Mouse (Mus musculus): ENCODE measurements around the gene Slc26a9. TPM values are rescaled to one million over a fixed set of nuclear protein-coding genes. Genes with fewer than 3 reads are reported as not detected.
"Not testable (repeated sequence)": the region's sequence is repeated elsewhere in the genome, so short reads cannot be mapped to it uniquely, and the experiment has no call there.

Slc26a9 gene
- total RNA-seq, 2 experiments from 2014 or later = not detected

DNA sequence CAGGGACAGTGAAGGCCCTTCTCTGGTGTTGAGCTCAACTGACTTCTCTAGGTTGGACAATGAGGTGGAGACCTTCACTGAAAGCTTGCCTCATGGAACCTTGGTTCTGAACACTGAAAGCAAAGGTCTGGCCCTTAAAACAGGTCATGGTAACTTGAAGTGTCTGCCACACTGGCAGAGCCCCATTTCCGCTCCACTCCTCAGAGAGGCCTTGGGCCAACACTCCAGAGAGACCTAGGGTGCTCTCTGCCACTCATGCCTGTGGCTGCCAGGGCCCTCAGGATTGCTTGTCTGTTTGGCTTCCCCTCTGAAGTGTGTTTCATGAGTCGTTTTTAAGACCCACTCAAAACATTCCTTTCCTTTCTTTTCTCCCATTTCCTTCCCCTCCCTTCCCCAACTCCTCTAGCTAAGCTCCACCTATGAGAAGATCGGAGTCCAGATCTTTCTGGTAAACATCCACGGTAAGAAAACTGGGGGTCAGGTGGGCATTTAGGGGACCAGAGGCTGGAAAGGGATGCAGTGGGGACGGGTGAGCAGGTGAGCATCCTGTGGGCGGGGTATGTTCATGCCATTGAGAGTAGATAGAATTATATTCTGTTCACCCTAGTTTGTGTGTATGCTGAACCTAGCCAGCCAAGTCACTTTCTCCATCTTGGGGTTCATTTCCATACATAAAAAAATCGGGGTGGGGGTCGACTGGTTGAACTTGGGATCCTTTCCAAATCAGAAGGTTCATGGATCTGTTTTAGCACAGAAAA lies 20.9 kb downstream of the Slc26a9 start:
- no peak for ATAC-seq (ENCODE audit: poor library complexity, severe bottlenecking)

DNA sequence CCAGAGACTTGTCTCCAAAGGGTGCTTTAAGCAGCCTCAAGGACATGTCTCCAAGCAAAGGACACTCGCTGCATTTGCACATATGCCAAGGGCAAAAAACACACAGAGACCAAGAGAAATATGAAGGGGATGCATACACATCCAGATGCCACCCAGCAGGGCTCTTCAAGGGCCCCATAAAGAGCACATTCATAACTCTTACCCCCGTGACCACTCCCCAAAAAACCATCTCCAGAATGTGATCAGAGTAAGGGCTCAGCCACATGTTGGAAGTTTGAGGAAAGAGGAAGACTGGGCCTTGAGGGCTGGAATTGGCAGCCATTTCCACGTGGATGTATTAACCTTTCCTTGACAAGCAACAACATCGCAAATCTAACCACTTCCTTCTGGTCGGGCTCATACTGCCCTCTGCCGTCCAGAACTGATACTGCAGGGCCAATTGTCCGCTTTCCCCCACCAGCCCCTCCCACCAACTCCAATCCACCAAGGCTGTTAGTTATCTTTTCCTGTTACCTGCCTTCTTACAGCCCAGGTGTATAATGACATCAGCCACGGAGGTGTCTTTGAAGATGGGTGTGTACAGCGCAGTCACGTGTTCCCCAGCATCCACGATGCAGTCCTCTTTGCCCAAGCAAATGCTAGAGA lies 21.7 kb downstream of the Slc26a9 start:
- peak; percentile 79 for ATAC-seq (ENCODE audit: poor library complexity, severe bottlenecking)

- ATAC-seq (ENCODE audit: poor library complexity, severe bottlenecking) = no peak
Measured at GRCm38 (mm10) chr1:131769296-131769695, 25.5 kb downstream of the Slc26a9 start.

GRCm38 (mm10) chr1:131770656-131771055 lies 26.8 kb downstream of the Slc26a9 start:
- no peak for ATAC-seq (ENCODE audit: poor library complexity, severe bottlenecking)

GRCm38 (mm10) chr1:131771440-131771839 lies 27.6 kb downstream of the Slc26a9 start:
- no peak for ATAC-seq (ENCODE audit: poor library complexity, severe bottlenecking)

- no peak for ATAC-seq (ENCODE audit: poor library complexity, severe bottlenecking)
Measured at GRCm38 (mm10) chr1:131794591-131794990, 50.8 kb downstream of the Slc26a9 start.

DNA sequence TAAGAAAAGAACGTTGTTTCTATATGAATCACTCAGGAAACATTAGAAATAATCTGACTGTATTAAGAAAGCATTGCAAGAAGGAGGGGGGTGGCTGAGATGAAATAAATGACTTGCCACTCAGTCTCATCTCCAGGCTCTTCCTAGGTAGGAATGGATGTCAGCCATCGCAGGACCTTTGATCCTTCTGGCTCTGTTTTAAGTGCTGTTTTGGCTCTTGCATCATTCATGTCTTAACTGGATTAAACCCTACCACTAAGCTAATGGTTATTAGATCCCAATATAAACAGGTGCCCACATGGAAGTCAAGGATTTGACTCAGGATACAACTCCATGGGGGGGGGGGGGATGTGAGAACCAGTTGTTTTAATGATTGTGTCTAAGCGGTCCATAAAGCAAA lies 51.3 kb downstream of the Slc26a9 start:
- ATAC-seq (ENCODE audit: poor library complexity, severe bottlenecking) = no peak

DNA sequence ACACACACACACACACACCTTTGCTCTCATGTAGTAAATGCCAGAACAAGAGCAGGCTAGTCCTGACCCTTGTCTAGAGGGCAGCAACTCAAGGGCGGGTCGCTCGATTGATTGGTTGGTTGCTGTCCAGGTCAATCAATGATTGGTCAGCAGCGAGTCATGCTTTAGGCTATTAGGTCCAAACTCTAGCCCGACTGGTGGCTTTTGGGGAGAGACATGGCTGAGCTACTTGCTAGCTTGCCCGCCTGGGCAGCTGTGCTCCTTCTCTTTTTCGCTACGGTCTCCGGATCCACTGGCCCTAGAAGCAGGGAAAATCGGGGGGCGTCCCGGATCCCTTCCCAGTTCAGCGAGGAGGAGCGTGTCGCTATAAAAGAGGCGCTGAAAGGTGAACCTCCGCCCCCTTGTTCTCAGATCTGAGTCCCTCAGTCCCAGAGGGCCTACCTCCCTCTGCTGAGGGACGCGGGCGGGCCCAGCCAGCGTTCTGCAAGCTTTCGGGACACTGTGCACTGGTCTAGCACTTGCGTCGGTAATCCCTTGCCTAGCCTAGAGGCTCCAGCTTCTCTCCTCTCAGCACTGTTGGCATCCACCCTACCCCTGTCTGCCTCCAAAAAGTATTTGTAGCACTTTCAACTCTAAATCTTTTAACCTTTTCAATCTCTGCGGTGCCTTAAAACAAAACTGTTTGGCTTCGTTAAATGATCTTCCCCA lies 53.5 kb downstream of the Slc26a9 start, which contains the start of gene Pm20d1:
TSS of gene Pm20d1 (plus strand) at position 180 of the 708 bp plus-strand sequence.
- ATAC-seq (ENCODE audit: poor library complexity, severe bottlenecking) = 0 out of 2 replicates have a peak, but pooled peaks have one; percentile 15

DNA sequence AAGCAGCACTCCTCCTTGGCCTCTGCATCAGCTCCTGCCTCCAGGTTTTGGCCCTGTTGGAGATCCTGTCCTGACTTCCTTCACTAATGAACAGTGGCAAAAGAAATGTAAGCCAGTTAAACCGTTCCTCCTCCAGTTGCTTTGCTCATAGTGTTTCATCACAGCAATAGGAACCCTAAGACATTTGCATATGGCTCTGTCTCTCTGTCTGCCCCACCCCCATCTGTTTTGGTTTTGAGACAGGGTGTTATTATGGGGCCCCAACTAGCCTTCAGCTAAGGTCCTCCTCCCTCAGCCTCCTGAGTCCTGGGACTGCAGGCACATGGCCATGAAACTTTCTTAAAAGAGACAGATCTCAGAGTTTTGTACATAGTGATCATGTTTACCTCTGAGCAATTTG lies 56.2 kb downstream of the Slc26a9 start:
- no peak for ATAC-seq (ENCODE audit: poor library complexity, severe bottlenecking)

DNA sequence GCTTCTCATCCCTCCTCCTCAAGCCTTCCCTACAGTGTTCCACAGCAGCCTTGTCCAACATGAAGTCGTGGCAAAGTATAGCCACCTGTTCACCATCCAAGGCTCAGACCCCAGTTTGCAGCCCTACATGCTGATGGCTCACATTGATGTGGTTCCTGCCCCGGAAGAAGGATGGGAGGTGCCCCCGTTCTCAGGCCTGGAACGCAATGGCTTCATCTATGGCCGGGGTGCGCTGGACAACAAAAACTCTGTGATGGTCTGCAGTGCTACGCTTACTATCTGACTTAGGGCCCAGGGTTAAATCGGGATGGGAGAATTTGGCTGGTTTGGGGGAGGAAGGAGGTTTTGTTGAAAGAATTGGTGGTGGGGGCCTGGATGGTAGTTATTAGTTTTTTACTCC lies 57.2 kb downstream of the Slc26a9 start:
- ATAC-seq (ENCODE audit: poor library complexity, severe bottlenecking) = no peak

GRCm38 (mm10) chr1:131802652-131803051 lies 58.8 kb downstream of the Slc26a9 start:
- ATAC-seq (ENCODE audit: poor library complexity, severe bottlenecking) = no peak

- no peak for ATAC-seq (ENCODE audit: poor library complexity, severe bottlenecking)
Measured at GRCm38 (mm10) chr1:131804166-131804565, 60.3 kb downstream of the Slc26a9 start.

- no peak for ATAC-seq (ENCODE audit: poor library complexity, severe bottlenecking)
Measured at GRCm38 (mm10) chr1:131808986-131809385, 65.2 kb downstream of the Slc26a9 start.

GRCm38 (mm10) chr1:131809651-131810050 lies 65.8 kb downstream of the Slc26a9 start:
- ATAC-seq (ENCODE audit: poor library complexity, severe bottlenecking) = no peak

DNA sequence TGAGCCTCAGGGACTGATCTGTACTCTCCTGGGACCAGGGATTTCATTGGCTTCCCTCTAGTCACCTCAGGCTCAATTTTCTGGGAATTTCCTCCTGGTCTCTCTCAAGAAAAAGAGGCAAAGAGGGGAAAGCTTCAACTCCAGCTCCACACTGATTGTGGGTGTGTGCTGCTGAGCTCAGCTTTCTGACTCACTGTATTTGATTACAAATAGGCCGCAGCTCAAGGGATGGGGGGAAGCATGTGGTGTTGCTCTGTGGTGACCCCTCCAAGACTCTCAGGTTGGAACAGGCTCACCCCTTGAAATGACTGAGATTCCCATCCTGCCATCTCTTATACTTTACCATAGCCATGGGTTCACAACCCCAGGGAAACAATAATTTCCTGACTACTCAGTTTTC lies 67.6 kb downstream of the Slc26a9 start:
- ATAC-seq (ENCODE audit: poor library complexity, severe bottlenecking) = no peak

- no peak for ATAC-seq (ENCODE audit: poor library complexity, severe bottlenecking)
Measured at GRCm38 (mm10) chr1:131812006-131812405, 68.2 kb downstream of the Slc26a9 start.

DNA sequence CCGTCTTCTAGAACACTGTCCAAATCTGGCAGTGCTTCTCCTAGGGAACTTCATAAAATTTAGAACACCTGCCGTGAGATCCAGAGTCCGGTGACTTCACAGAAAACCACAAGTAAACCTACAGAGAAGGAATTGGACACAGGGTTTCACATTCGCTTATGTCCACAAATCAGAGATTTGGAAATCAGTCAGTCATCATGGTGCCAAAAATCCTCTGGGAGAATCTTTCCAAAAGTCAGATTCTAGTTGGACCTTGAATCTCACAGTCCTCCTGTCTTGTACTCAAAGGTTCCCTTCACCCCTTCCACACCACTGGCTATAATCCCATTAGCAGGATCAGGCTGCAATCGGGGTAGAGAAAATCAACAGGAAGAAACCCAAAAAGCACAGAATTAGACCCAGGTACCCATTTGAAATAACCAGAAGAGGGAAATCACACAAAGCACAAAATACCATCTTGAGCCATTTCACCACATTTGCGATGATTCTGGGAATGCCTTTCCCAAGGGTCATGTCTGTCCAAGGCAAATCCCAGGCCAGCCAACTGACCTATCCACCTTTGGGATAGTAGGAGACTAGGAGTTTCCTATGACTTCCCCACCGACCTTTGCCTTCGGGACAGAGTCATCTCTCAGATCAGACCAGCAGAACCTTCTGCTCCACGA lies 68.9 kb downstream of the Slc26a9 start:
- ATAC-seq (ENCODE audit: poor library complexity, severe bottlenecking) = no peak

DNA sequence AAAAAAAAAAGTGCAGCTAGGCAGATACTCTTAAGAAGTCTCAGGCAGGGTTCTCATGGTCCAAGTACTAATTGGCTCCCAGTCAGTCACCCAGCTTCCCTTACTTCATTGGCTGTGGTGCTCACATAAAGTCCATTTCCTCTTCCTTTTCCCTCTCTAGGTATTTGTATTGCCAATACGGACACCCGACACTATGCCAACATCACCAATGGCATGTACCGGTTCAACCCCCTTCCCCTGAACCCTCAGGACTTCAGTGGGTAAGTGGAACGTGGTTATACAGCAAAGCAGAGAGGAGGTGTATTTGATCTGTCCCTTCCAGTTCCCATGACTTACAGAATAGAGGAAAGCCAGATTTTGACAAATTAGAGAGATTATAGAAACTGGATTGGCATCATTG lies 69.9 kb downstream of the Slc26a9 start:
- ATAC-seq (ENCODE audit: poor library complexity, severe bottlenecking) = no peak

GRCm38 (mm10) chr1:131814191-131814590 lies 70.4 kb downstream of the Slc26a9 start:
- ATAC-seq (ENCODE audit: poor library complexity, severe bottlenecking) = no peak

DNA sequence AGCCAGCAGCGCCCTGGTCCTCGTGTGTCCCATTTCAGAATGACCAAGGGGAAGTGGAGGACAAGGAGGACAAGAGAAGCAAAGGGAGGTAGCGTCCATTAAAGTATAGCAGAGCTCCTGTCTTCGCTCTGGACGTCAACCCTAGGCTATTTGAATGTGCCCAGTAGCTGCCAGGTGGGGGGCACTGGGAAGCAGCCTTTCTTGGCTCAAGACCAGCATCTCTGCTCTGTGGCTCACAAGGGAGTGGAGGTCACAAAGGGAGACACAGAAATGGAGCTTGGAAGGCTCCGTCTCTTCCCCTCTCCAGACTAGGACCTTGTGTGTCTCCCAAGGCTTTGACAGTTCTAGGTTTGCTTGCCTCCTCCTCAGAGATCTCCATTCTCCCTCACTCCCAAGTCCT lies 73.1 kb downstream of the Slc26a9 start:
- ATAC-seq (ENCODE audit: poor library complexity, severe bottlenecking) = no peak

GRCm38 (mm10) chr1:131820353-131820752 lies 76.5 kb downstream of the Slc26a9 start:
- not testable (repeated sequence) for ATAC-seq (ENCODE audit: poor library complexity, severe bottlenecking)

Data from megakaryocyte, adult 5-6 weeks (primary cell).